Mouse (Mus musculus): ENCODE results near the gene Slc35e3. TPM values are rescaled to one million over a fixed set of nuclear protein-coding genes. Genes with fewer than 3 reads are reported as not detected.

Slc35e3 gene
- polyA plus RNA-seq, 1 experiment from 2014 or later = 22.1 TPM

DNA sequence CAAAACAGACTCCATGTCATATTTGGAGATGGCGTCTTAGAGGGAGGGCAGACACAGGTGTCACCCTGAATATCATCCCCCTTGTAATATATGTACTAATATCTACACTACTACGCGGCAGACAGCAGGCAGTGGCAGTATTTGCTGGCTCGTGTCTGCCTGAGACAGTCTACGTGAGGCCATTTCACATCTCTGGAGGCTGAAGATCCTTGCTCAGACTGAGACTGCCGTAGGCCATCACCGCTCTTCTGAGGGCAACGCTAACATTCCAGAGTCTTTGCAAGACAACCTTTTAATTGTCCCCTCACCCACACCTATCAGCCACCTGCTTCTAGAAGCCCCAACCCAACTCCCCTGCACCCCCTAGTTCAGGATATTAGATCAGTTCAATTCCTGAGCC is 32.7 kb downstream of the Slc35e3 start:
- no peaks in the 10 kb centered on the region for H3K27me3 ChIP-seq (ENCODE audit: low read depth, poor library complexity, severe bottlenecking)
- H3K36me3 ChIP-seq = peaks cover 10% of the 10 kb centered on the region
- H3K27ac ChIP-seq = no peak overlapping the region
- peaks cover 29% of the 10 kb centered on the region for H3K4me1 ChIP-seq
- DNase-seq (ENCODE audit: low spot score) = no peak
- WGBS = 95% methylated on average over 8 of the region's 8 CpGs
- H3K9me3 ChIP-seq (replicated peaks) = no peaks in the 10 kb centered on the region
- no peak overlapping the region for H3K4me3 ChIP-seq

DNA sequence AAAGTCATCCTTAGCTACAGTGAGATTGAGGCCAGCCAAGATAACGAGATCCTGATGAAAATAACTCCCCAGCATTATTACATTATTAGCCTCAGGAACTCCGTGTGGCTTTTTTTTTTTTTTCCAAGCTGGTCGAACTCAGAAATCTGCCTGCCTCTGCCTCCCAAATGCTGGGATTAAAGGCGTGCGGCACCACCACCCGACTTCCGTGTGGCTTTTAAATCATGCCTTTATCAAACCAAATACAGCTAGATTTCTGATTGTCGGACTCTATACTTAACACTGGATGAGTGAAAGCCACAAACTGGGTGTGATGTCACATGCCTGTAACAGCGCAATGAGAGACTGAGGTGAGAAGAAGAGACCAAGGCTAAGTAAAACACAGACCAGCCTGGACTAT is 33.3 kb downstream of the Slc35e3 start:
- Histone ChIP-seq H3K27me3 (ENCODE audit: low read depth, poor library complexity, severe bottlenecking) (no peaks in the 10 kb centered on the region), H3K4me3 (no peak overlapping the region), H3K9me3 (replicated peaks) (no peaks in the 10 kb centered on the region), H3K36me3 (peaks cover 15% of the 10 kb centered on the region), H3K4me1 (peaks cover 23% of the 10 kb centered on the region), H3K27ac (no peak overlapping the region)
- no peak for DNase-seq (ENCODE audit: low spot score)
- WGBS = 94% methylated on average over 9 of the region's 9 CpGs

DNA sequence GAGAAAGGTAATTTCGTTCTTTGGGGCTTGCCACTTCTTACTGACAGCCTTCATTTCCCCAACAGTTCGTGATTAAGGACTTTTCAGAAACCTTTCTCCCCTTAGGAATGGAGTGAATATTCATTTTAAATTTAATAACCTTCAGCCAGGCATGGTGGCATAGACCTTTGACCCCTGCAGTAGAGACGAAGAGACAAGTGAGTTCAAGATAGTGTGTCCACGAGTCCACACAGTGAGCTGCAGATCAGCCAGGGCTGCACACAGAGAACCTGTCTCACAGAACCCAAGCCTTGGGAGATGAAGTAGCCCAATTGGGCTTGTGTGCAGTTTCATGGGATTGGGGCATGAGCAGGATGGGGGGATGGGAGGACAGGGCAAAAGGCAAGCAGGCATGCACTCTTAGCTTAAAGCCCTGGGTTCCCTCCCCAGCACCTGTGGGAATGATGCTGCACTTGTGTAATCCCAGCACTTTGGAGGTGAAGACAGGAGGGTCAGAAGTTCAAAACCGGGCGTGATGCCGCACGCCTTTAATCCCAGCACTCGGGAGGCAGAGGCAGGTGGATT is 33.9 kb downstream of the Slc35e3 start:
- Histone ChIP-seq H3K9me3 (replicated peaks) (no peaks in the 10 kb centered on the region), H3K4me1 (peaks cover 17% of the 10 kb centered on the region), H3K27ac (no peak overlapping the region), H3K27me3 (ENCODE audit: low read depth, poor library complexity, severe bottlenecking) (no peaks in the 10 kb centered on the region), H3K4me3 (no peak overlapping the region), H3K36me3 (peaks cover 21% of the 10 kb centered on the region)
- WGBS = 93% methylated on average over 9 of the region's 9 CpGs
- DNase-seq (ENCODE audit: low spot score) = no peak

DNA sequence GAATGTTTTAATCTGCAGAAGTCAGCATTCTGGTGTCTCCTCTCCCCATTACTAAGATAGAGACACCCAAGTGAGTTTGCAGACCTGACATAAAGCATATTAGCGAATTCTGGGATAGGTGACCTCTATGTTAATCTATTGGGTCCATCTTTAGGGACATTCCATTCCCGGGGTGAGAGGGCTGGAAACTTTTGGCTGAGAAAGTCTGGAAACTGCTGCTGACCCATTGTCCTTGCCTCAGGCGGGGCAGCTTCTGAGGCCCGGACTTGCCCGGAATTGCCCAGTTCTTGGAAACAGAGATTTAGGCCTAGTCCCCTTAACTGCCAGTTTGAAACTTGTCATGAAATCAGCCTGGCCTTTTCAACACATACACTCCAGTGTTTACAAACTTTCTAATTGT is 34.8 kb downstream of the Slc35e3 start:
- DNase-seq (ENCODE audit: low spot score) = no peak
- Histone ChIP-seq H3K4me1 (peaks cover 14% of the 10 kb centered on the region), H3K27ac (peak overlapping the region; percentile 100), H3K9me3 (replicated peaks) (no peaks in the 10 kb centered on the region), H3K27me3 (ENCODE audit: low read depth, poor library complexity, severe bottlenecking) (no peaks in the 10 kb centered on the region), H3K36me3 (peaks cover 30% of the 10 kb centered on the region), H3K4me3 (peak overlapping the region; percentile 89)
- WGBS = 76% methylated on average over 5 of the region's 5 CpGs

DNA sequence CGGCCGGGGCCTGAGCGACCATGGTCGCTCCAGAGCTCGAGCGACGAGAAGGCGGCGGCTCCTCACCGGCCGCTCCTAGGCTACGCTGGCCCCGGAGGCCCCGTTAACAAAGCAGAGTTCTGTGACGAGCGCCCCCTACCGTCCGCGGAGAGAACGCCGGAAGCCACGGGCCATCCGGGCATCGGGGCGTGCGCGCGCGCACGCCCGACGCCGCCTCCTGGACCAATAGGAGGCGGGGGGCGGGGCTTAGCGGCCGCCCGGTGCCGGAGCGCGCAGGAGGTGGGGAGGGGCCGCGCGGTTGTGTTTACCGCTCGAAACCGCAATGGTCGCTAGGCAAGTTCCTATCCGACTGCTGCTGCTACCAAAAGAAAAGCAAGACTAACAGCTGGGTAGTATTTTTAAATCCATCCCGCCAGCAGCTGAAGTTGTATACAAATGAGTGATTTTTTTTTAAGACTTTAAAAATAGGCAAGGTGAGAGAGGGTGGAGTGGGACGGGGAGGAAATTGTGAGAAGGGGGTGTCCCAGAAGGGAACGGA is 35.5 kb downstream of the Slc35e3 start, which contains the start of gene Mdm2:
Mdm2 (minus strand) TSS at position 155 of the 538 bp plus-strand sequence.
- Histone ChIP-seq H3K36me3 (peaks cover 37% of the 10 kb centered on the region), H3K27ac (peak within 1 kb of the TSS; percentile 100), H3K4me3 (peak within 1 kb of the TSS; percentile 89), H3K4me1 (peaks cover 14% of the 10 kb centered on the region), H3K27me3 (ENCODE audit: low read depth, poor library complexity, severe bottlenecking) (no peaks in the 10 kb centered on the region), H3K9me3 (replicated peaks) (no peaks in the 10 kb centered on the region)
- WGBS = under 1% methylated on average over 52 of the region's 52 CpGs
- DNase-seq (ENCODE audit: low spot score) = peak; percentile 99

DNA sequence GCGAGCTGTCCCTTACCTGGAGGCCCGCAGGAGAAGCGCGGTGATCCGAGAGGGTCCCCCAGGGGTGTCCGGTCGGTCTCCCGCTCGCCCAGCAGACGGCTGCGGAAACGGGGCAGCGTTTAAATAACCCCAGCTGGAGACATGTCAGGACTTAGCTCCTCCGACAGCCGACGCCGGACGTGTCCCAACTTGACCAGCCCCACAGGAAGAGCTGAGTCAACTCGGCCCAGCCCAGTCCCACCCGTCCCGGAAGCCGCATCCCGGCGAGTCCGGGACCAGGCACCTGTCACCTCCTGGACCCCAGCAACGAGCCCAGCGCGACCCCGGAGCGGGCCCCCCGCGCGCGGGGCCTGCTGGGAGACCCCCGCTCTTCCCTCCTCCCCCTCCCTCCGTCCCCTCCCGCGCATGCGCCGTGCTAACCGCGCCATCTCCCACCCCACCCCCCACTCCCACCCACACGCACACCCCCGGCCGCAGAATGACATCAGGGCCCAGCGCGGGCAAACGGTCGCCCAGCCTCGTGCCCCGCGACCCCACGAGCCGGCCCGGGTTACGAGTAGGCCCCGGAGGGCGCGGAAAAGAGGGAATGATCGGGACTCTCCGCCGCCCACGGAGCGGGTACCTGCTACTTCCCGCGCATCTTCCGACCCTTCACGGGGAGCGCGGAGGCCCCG is 36.1 kb downstream of the Slc35e3 start:
- under 1% methylated on average over 71 of the region's 71 CpGs for WGBS
- H3K36me3 ChIP-seq = peaks cover 43% of the 10 kb centered on the region
- H3K27ac ChIP-seq = peak overlapping the region; percentile 100
- H3K4me3 ChIP-seq = peak overlapping the region; percentile 89
- peaks cover 14% of the 10 kb centered on the region for H3K4me1 ChIP-seq
- no peaks in the 10 kb centered on the region for H3K27me3 ChIP-seq (ENCODE audit: low read depth, poor library complexity, severe bottlenecking)
- peak; percentile 95 for DNase-seq (ENCODE audit: low spot score)
- no peaks in the 10 kb centered on the region for H3K9me3 ChIP-seq (replicated peaks)

DNA sequence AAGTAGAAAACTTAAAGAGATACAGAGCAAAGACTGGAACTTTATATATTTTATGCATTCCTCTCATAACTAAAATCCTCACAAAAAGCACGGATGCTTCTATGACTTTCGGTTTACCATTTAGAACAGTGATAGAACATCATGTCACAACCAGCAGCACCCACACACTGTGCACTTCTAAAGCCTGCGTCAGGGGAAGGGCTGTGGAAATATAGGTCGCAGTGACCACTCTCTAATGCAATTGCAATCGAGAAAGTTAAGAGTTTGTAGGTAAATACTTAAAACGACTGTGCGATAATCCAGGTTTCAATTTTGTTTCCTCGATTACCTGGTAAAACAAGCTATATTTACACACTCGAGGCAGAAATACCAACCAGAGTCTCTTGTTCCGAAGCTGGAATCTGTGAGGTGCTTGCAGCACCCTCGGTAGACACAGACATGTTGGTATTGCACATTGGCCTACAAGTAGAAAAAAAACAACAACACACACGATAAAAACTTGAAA is 36.8 kb downstream of the Slc35e3 start:
- Histone ChIP-seq H3K27me3 (ENCODE audit: low read depth, poor library complexity, severe bottlenecking) (no peaks in the 10 kb centered on the region), H3K4me1 (peaks cover 14% of the 10 kb centered on the region), H3K27ac (peak overlapping the region; percentile 100; the same call in 1 of the 2 replicates), H3K4me3 (peak overlapping the region; percentile 89), H3K9me3 (replicated peaks) (no peaks in the 10 kb centered on the region), H3K36me3 (peaks cover 50% of the 10 kb centered on the region)
- DNase-seq (ENCODE audit: low spot score) = no peak
- 59% methylated on average over 12 of the region's 12 CpGs for WGBS

DNA sequence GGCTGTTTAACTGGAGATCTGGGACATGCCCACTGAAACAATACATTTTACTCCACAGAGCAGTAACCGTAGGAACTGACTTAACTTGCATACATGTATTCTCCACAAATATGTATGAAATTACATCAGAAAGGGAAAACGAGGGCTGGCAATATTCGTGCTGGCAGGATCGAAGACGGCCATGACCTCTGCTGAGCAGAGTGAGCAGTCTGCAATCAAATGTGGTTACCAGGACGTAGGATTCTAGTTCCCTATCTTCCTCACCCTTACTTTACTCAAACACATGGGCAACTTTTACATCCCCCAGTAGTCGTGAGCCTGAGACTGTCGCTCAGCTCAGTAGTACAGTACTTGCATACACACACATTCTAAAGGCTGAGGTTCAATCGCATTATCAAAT is 37.3 kb downstream of the Slc35e3 start:
- H3K27me3 ChIP-seq (ENCODE audit: low read depth, poor library complexity, severe bottlenecking) = no peaks in the 10 kb centered on the region
- H3K4me3 ChIP-seq = peak overlapping the region; percentile 89
- H3K36me3 ChIP-seq = peaks cover 55% of the 10 kb centered on the region
- no peak for DNase-seq (ENCODE audit: low spot score)
- peaks cover 14% of the 10 kb centered on the region for H3K4me1 ChIP-seq
- 92% methylated on average over 9 of the region's 9 CpGs for WGBS
- no peaks in the 10 kb centered on the region for H3K9me3 ChIP-seq (replicated peaks)
- no peak overlapping the region for H3K27ac ChIP-seq

DNA sequence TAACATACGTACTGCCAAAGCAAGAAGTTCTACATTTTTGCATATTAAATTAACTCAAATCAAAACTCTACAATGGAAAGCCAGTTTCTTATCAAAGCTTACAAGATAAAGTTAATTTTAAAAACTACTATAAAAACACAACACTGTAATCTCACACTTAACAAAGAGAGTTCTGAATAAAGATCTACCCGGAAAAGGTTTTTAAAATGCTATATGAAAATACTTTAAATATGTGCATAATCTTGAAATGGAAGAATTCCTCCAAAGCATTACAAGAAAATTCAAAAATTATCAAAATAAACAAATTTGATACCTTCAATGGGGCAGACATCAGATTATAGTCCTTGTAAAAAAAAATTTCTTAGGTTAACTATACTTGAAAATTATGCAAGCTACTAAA is 37.8 kb downstream of the Slc35e3 start:
- H3K36me3 ChIP-seq = peaks cover 60% of the 10 kb centered on the region
- H3K27ac ChIP-seq = no peak overlapping the region
- DNase-seq (ENCODE audit: low spot score) = no peak
- WGBS = 97% methylated on average over 2 of the region's 2 CpGs
- H3K9me3 ChIP-seq (replicated peaks) = no peaks in the 10 kb centered on the region
- no peaks in the 10 kb centered on the region for H3K27me3 ChIP-seq (ENCODE audit: low read depth, poor library complexity, severe bottlenecking)
- no peak overlapping the region for H3K4me3 ChIP-seq
- H3K4me1 ChIP-seq = peaks cover 14% of the 10 kb centered on the region

DNA sequence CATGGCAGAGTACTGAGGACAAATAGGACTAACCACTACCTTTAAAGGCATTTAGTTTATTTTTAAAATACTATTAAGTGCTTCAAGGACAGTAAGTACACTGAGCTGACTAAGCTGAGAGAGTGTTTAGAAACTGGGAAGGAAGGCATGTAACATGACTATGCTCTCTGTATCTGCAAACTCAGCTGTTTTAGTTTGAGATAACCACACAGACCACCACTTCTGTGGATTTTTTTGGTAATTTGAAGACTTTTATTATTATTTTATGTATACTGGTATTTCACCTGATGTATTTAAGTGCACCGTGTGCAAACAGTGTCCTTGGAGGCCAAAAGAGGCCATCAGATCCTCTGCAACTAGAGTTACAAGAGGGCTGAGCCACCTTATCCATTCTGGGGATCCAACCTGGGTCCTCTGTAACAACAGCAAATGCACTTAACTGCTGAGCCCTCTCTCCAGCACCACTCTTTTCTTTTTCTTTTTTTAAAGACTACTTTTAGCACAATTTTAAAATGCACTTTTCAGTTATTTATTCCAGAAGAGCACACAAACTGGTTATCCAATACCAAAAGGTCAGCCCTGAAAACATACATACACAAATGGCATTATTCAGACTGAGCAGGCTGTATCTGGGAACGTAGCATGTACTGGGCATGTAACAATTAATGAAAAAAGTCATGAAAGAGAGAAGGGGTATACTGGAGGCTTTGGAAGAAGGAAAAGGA is 38.9 kb downstream of the Slc35e3 start:
- Histone ChIP-seq H3K4me1 (peaks cover 14% of the 10 kb centered on the region), H3K9me3 (replicated peaks) (no peaks in the 10 kb centered on the region), H3K27ac (no peak overlapping the region), H3K4me3 (no peak overlapping the region), H3K27me3 (ENCODE audit: low read depth, poor library complexity, severe bottlenecking) (no peaks in the 10 kb centered on the region), H3K36me3 (peaks cover 71% of the 10 kb centered on the region)
- DNase-seq (ENCODE audit: low spot score) = no peak
- 94% methylated on average over 2 of the region's 2 CpGs for WGBS

DNA sequence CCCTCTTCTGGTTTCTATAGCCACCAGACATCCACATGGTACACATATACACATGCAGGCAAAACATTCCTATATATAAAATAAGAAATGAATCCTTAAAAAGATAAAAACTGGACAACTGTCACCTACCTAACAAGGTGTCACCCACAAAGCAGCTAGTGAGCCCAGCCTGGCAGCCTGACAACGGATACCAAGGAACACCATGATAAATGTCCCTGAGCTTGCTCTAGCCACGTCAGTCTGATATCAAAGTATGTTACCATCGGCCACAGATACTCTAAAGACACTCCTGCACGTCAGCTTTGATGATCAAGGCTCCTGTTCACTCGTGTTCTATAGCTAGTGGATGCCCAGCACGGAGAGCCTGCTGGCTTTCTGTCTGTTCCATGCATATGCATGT is 39.7 kb downstream of the Slc35e3 start:
- peaks cover 79% of the 10 kb centered on the region for H3K36me3 ChIP-seq
- H3K27me3 ChIP-seq (ENCODE audit: low read depth, poor library complexity, severe bottlenecking) = no peaks in the 10 kb centered on the region
- WGBS = 93% methylated on average over 6 of the region's 6 CpGs
- H3K4me3 ChIP-seq = no peak overlapping the region
- no peak overlapping the region for H3K27ac ChIP-seq
- no peak for DNase-seq (ENCODE audit: low spot score)
- no peaks in the 10 kb centered on the region for H3K9me3 ChIP-seq (replicated peaks)
- H3K4me1 ChIP-seq = peaks cover 12% of the 10 kb centered on the region

DNA sequence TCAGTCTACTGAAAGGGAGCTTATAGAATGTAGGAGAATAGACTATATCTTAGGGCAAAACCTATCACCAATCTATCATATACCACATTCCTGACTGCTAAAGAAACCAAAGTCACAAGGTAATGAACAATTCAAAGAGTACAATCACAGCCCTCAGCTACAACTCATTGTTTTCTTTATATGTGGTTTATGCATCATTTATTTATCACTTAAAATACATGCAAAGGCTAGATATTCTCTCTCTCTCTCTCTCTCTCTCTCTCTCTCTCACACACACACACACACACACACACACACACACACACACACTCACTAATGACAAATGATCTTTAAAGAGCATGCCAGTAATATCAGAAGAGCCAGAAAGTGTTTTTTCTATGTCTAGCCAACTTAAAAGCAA is 40.4 kb downstream of the Slc35e3 start:
- Histone ChIP-seq H3K4me3 (no peak overlapping the region), H3K9me3 (replicated peaks) (no peaks in the 10 kb centered on the region), H3K27ac (no peak overlapping the region), H3K36me3 (peaks cover 86% of the 10 kb centered on the region), H3K4me1 (peaks cover 8% of the 10 kb centered on the region), H3K27me3 (ENCODE audit: low read depth, poor library complexity, severe bottlenecking) (no peaks in the 10 kb centered on the region)
- no peak for DNase-seq (ENCODE audit: low spot score)

DNA sequence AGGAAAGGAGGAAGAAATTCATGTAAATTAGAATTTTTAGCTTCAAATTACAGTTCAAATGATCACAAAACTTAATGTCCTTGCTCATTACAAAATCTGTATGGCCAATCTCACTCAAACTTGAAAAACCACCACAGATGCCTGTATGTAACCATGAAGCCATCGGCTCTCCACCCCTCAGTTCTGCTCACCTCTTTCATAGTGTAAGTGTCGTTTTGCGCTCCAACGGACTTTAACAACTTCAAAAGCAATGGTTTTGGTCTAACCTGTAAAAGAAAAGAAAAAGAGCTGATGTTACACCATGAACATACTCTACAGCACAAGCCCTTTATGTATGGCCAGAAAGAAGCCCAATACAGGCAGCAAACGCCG is 41.2 kb downstream of the Slc35e3 start:
- Histone ChIP-seq H3K27ac (no peak overlapping the region), H3K36me3 (peaks cover 94% of the 10 kb centered on the region), H3K4me1 (peaks cover 8% of the 10 kb centered on the region), H3K4me3 (no peak overlapping the region), H3K9me3 (replicated peaks) (no peaks in the 10 kb centered on the region), H3K27me3 (ENCODE audit: low read depth, poor library complexity, severe bottlenecking) (no peaks in the 10 kb centered on the region)
- WGBS = 94% methylated on average over 6 of the region's 6 CpGs
- DNase-seq (ENCODE audit: low spot score) = no peak

All from limb, embryonic 10.5 days (tissue).